In genomic region chr2:66961808-66962519, GRCm38 (mm10) we compare ENCODE assay signal across 9 mouse cellular contexts.
DNase-seq lines count a peak whose midpoint lies in the region; ATAC-seq and TF ChIP-seq lines count a peak whose summit lies in the region.
"Had no signal": no experiment of that assay in that cellular context is flagged by ENCODE, and none has a peak within 500 bp of the region (broad histone marks: within the 10 kb centered on the region; RNA-seq: fewer than 3 reads in every experiment).

No protein-coding gene starts in this region.

- no peaks in the 10 kb centered on the region for H3K4me1 ChIP-seq in hindbrain, embryonic 16.5 days (ENCODE audit: control insufficient read depth, insufficient read depth, low read depth, low read length)
- no peaks in the 10 kb centered on the region for H3K4me1 ChIP-seq in neural tube, embryonic 11.5 days (ENCODE audit: control insufficient read depth, insufficient read depth, low read length)

- no peak for DNase-seq in gastrocnemius, adult 2 months
- no peak for DNase-seq in gastrocnemius, postnatal 25 days
- peak; percentile 62 for DNase-seq in NIH3T3 (ENCODE audit: low read depth)
- DNase-seq in embryo, embryonic 10 days (ENCODE audit: low spot score): peak; percentile 78
- peak; percentile 6 to 12 for DNase-seq in left cerebral cortex, adult 8-10 months (ENCODE audit: low spot score in 2 of 2)
- peak; percentile 35 for DNase-seq in neural tube, embryonic 11.5 days (ENCODE audit: low spot score)
- no peak for DNase-seq in spleen, postnatal 10 days (ENCODE audit: low spot score in 2 of 2)

- H3K9ac ChIP-seq in hindbrain, embryonic 16.5 days (ENCODE audit: low read depth, low read length): no peak overlapping the region
- H3K9ac ChIP-seq in neural tube, embryonic 11.5 days (ENCODE audit: low read length): no peak overlapping the region

- intact Hi-C loops in gastrocnemius, adult 2 months (cut with DNase I): no loop called here

- peak; percentile 65; the same call in 1 of the 2 replicates for ATAC-seq in hindbrain, embryonic 16.5 days
- peak; percentile 77 for ATAC-seq in neural tube, embryonic 11.5 days (ENCODE audit: insufficient read depth, low FRiP score, low TSS enrichment)

- no peaks in the 10 kb centered on the region for H3K9me3 ChIP-seq in hindbrain, embryonic 16.5 days (ENCODE audit: control insufficient read depth, low read length)
- H3K9me3 ChIP-seq in neural tube, embryonic 11.5 days (ENCODE audit: control insufficient read depth, low read length): no peaks in the 10 kb centered on the region
- H3K9me3 ChIP-seq: G1E had no signal

- WGBS in hindbrain, embryonic 16.5 days: 28% methylated on average over 8 of the region's 8 CpGs
- WGBS in neural tube, embryonic 11.5 days: 32% methylated on average over 8 of the region's 8 CpGs

- no peaks in the 10 kb centered on the region for H3K36me3 ChIP-seq in hindbrain, embryonic 16.5 days (ENCODE audit: control insufficient read depth, insufficient read depth, low read length)
- no peaks in the 10 kb centered on the region for H3K36me3 ChIP-seq in neural tube, embryonic 11.5 days (ENCODE audit: control insufficient read depth, insufficient read depth, low read length)
- H3K36me3 ChIP-seq: G1E had no signal

- H3K27me3 ChIP-seq in hindbrain, embryonic 16.5 days (replicated peaks; ENCODE audit: control insufficient read depth, insufficient read depth, low read length): no peaks in the 10 kb centered on the region
- no peaks in the 10 kb centered on the region for H3K27me3 ChIP-seq in neural tube, embryonic 11.5 days (ENCODE audit: control insufficient read depth, insufficient read depth, low read length)

- no peak overlapping the region for H3K27ac ChIP-seq in gastrocnemius, adult 2 months
- H3K27ac ChIP-seq in hindbrain, embryonic 16.5 days (ENCODE audit: low read depth, low read length): no peak overlapping the region
- no peak overlapping the region for H3K27ac ChIP-seq in neural tube, embryonic 11.5 days (ENCODE audit: low read depth, low read length)

- H3K4me3 ChIP-seq in gastrocnemius, adult 2 months: no peak overlapping the region
- no peak overlapping the region for H3K4me3 ChIP-seq in hindbrain, embryonic 16.5 days (ENCODE audit: low read length)
- H3K4me3 ChIP-seq in neural tube, embryonic 11.5 days (ENCODE audit: low read depth, low read length): no peak overlapping the region

- TF ChIP-seq CTCF in gastrocnemius, adult 2 months (IDR thresholded peaks at IDR 0.05): peak; percentile 67

- no peak overlapping the region for H3K4me2 ChIP-seq in hindbrain, embryonic 16.5 days (ENCODE audit: low read length)
- H3K4me2 ChIP-seq in neural tube, embryonic 11.5 days (ENCODE audit: low read depth): no peak overlapping the region

Comparison
In these comparisons a context has a peak if more than half of its experiments do, and no peak if none do; other contexts are left out.
1. DNase-seq: peak in NIH3T3 (single experiment), embryo, embryonic 10 days (single experiment), left cerebral cortex, adult 8-10 months (2 of 2) and neural tube, embryonic 11.5 days (single experiment); none in gastrocnemius, adult 2 months (single experiment), gastrocnemius, postnatal 25 days (single experiment) and spleen, postnatal 10 days (0 of 2).